Mouse (Mus musculus) embryonic facial prominence, embryonic 10.5 days (tissue): ENCODE data around the gene Gm11172. TPM values are rescaled to one million over a fixed set of nuclear protein-coding genes. Genes with fewer than 3 reads are reported as not detected.
"Not testable (repeated sequence)": the region's sequence is repeated elsewhere in the genome, so short reads cannot be mapped to it uniquely, and the experiment has no call there.

Source experiments
- DNase-seq: peaks from one replicate; pipeline ENCODE4 v3.0.0-alpha.2; 2017; ENCODE audit warnings: low spot score
- H3K27ac ChIP-seq: fragments of 300-500 bp; sonication (generic); replicated peaks from 2 replicates; pipeline ENCODE4 v1.5.1; 2016; ENCODE audit warnings: mild to moderate bottlenecking
- H3K27me3 ChIP-seq: fragments of 300-500 bp; sonication (generic); replicated peaks from 2 replicates; pipeline ENCODE4 v1.6.1; 2016; ENCODE audit warnings: low read depth, mild to moderate bottlenecking; ENCODE audit not compliant: poor library complexity, severe bottlenecking
- H3K36me3 ChIP-seq: fragments of 300-500 bp; sonication (generic); replicated peaks from 2 replicates; pipeline ENCODE4 v1.6.1; 2016; ENCODE audit warnings: mild to moderate bottlenecking, moderate library complexity
- H3K4me1 ChIP-seq: fragments of 300-500 bp; sonication (generic); 2 replicates; pipeline ENCODE4 v1.6.1; 2016
- H3K4me3 ChIP-seq: fragments of 300-500 bp; sonication (generic); 2 replicates; pipeline ENCODE4 v1.5.1; 2016; ENCODE audit warnings: mild to moderate bottlenecking, moderate library complexity
- H3K9me3 ChIP-seq: fragments of 300-500 bp; sonication (generic); 2 replicates; pipeline ENCODE4 v1.6.1; 2016; ENCODE audit warnings: mild to moderate bottlenecking
- WGBS: fragments of 180-500 bp; shearing (Covaris S2); methylation state at CpG from one replicate; pipeline ENCODE4 v1.1.7; 2016; 5-methylcytosine and 5-hydroxymethylcytosine counted together
- polyA plus RNA-seq: library from polyadenylated mRNA; unstranded; fragments of >200 nt; fragmentation: Nextera tagmentation; extraction: Ambion mirVana; gene quantifications from 2 replicates; pipeline ENCODE4 v1.2.1, GENCODE M21; 2016

Gm11172 gene
- polyA plus RNA-seq, 1 experiment from 2014 or later = not detected

- peak; percentile 52 for DNase-seq
- Histone ChIP-seq H3K9me3 (no peaks in the 10 kb centered on the region), H3K27me3 (no peaks in the 10 kb centered on the region), H3K4me3 (peak overlapping the region; percentile 33), H3K27ac (peak overlapping the region; percentile 51), H3K36me3 (peaks cover 26% of the 10 kb centered on the region), H3K4me1 (peaks cover 31% of the 10 kb centered on the region)
- 26% methylated on average over 18 of the region's 18 CpGs for WGBS
Measured at GRCm38 (mm10) chr16:10843486-10844318, 31.0 kb downstream of the Gm11172 start.

GRCm38 (mm10) chr16:10844319-10844670, 31.6 kb downstream of the Gm11172 start:
- Histone ChIP-seq H3K27ac (no peak overlapping the region; the same call in 1 of the 2 replicates), H3K9me3 (no peaks in the 10 kb centered on the region), H3K36me3 (peaks cover 26% of the 10 kb centered on the region), H3K27me3 (no peaks in the 10 kb centered on the region), H3K4me3 (peak overlapping the region; percentile 33), H3K4me1 (peaks cover 33% of the 10 kb centered on the region)
- DNase-seq = no peak
- WGBS = 72% methylated on average over 6 of the region's 6 CpGs

- 81% methylated on average over 6 of the region's 6 CpGs for WGBS
- no peak overlapping the region for H3K27ac ChIP-seq
- no peaks in the 10 kb centered on the region for H3K27me3 ChIP-seq
- no peak overlapping the region for H3K4me3 ChIP-seq
- peaks cover 42% of the 10 kb centered on the region for H3K4me1 ChIP-seq
- DNase-seq = no peak
- H3K9me3 ChIP-seq = no peaks in the 10 kb centered on the region
- H3K36me3 ChIP-seq = peaks cover 10% of the 10 kb centered on the region
Measured at GRCm38 (mm10) chr16:10845952-10846351, 33.2 kb downstream of the Gm11172 start.

- no peaks in the 10 kb centered on the region for H3K27me3 ChIP-seq
- no peak overlapping the region for H3K27ac ChIP-seq
- H3K9me3 ChIP-seq = no peaks in the 10 kb centered on the region
- H3K36me3 ChIP-seq = peaks cover 5% of the 10 kb centered on the region
- WGBS = 59% methylated on average over 4 of the region's 4 CpGs
- DNase-seq = peak; percentile 47
- no peak overlapping the region for H3K4me3 ChIP-seq
- H3K4me1 ChIP-seq = peaks cover 48% of the 10 kb centered on the region
Measured at GRCm38 (mm10) chr16:10846503-10846902, 33.8 kb downstream of the Gm11172 start.

- no peak overlapping the region for H3K4me3 ChIP-seq
Measured at GRCm38 (mm10) chr16:10849965-10850861, 37.5 kb downstream of the Gm11172 start.

GRCm38 (mm10) chr16:10850905-10851304, 38.2 kb downstream of the Gm11172 start:
- Histone ChIP-seq H3K27me3 (no peaks in the 10 kb centered on the region), H3K9me3 (no peaks in the 10 kb centered on the region), H3K27ac (peak overlapping the region; percentile 72), H3K36me3 (peaks cover 12% of the 10 kb centered on the region), H3K4me1 (peaks cover 36% of the 10 kb centered on the region), H3K4me3 (no peak overlapping the region)
- WGBS = 63% methylated on average over 4 of the region's 4 CpGs
- DNase-seq = no peak

More at GRCm38 (mm10) chr16:10849965-10850861, 37.5 kb downstream of the Gm11172 start:
- WGBS = 62% methylated on average over 12 of the region's 12 CpGs
- Histone ChIP-seq H3K27ac (peak overlapping the region; percentile 72), H3K4me1 (peaks cover 35% of the 10 kb centered on the region), H3K9me3 (no peaks in the 10 kb centered on the region), H3K27me3 (no peaks in the 10 kb centered on the region), H3K36me3 (peaks cover 12% of the 10 kb centered on the region)
- DNase-seq = peak; percentile 42

GRCm38 (mm10) chr16:10852216-10852615, 39.5 kb downstream of the Gm11172 start:
- H3K27me3 ChIP-seq, H3K27ac ChIP-seq, H3K4me3 ChIP-seq, H3K9me3 ChIP-seq, DNase-seq: not testable (repeated sequence)
- Histone ChIP-seq H3K4me1 (peaks cover 40% of the 10 kb centered on the region), H3K36me3 (peaks cover 12% of the 10 kb centered on the region; the same call in 1 of the 2 replicates)
- WGBS = 88% methylated on average over 10 of the region's 10 CpGs

GRCm38 (mm10) chr16:10859726-10860245, 47.1 kb downstream of the Gm11172 start:
- Histone ChIP-seq H3K9me3 (no peaks in the 10 kb centered on the region), H3K27ac (no peak overlapping the region), H3K36me3 (no peaks in the 10 kb centered on the region), H3K4me1 (peaks cover 19% of the 10 kb centered on the region), H3K4me3 (no peak overlapping the region), H3K27me3 (no peaks in the 10 kb centered on the region)
- 90% methylated on average over 7 of the region's 7 CpGs for WGBS
- DNase-seq = no peak

GRCm38 (mm10) chr16:10861408-10861807, 48.7 kb downstream of the Gm11172 start:
- Histone ChIP-seq H3K4me3 (no peak overlapping the region), H3K27ac (no peak overlapping the region), H3K4me1 (peaks cover 21% of the 10 kb centered on the region), H3K36me3 (0 out of 2 replicates have a peak, but pooled peaks cover 6% of the 10 kb centered on the region), H3K27me3 (no peaks in the 10 kb centered on the region), H3K9me3 (no peaks in the 10 kb centered on the region)
- 83% methylated on average over 3 of the region's 3 CpGs for WGBS
- DNase-seq = no peak

Other genes starting within 250 kb of the Gm11172 start
- gene Socs1, start 27.4 kb upstream of the Gm11172 start, polyA plus RNA-seq = 3.7 and 4.2 TPM in 2 replicates
- gene Tnp2, start 24.3 kb upstream of the Gm11172 start, polyA plus RNA-seq = not detected in 2 replicates
- gene Prm3, start 22.0 kb upstream of the Gm11172 start, polyA plus RNA-seq = not detected in 2 replicates
- gene Prm2, start 16.8 kb upstream of the Gm11172 start, polyA plus RNA-seq = not detected in 2 replicates
- 0.36 TPM in 1 of 2 replicates, not detected in the other for gene Prm1, start 7.1 kb upstream of the Gm11172 start, polyA plus RNA-seq
- 4.6 and 4.8 TPM in 2 replicates for gene Rmi2, start 22.1 kb downstream of the Gm11172 start, polyA plus RNA-seq
- 56.5 and 59.5 TPM in 2 replicates for gene Snn, start 248.0 kb downstream of the Gm11172 start, polyA plus RNA-seq